Mouse (Mus musculus) forebrain, postnatal 0 days (tissue): Measurements from ENCODE around the gene Zswim1. TPM values are rescaled to one million over a fixed set of nuclear protein-coding genes. Genes with fewer than 3 reads are reported as not detected.
A peak's percentile ranks its signal among the peaks of the same experiment; 100 is the strongest.
"Not testable (repeated sequence)": the region's sequence is repeated elsewhere in the genome, so short reads cannot be mapped to it uniquely, and the experiment has no call there.

Experiments used
- ATAC-seq: fragments of 200-750 bp; cut with Nextera tagmentation; 2 replicates; pipeline ENCODE4 v1.8.0; 2017; ENCODE audit warnings: mild to moderate bottlenecking, moderate library complexity
- DNase-seq: peaks from one replicate; pipeline ENCODE4 v3.0.0-alpha.2; 2015
- H3K27ac ChIP-seq: fragments of 300-500 bp; sonication (generic); 2 replicates; pipeline ENCODE4 v1.5.1; 2014; ENCODE audit warnings: low read depth, mild to moderate bottlenecking, antibody characterized with exemption, low read length, moderate library complexity, mixed read lengths
- H3K27me3 ChIP-seq: fragments of 300-500 bp; sonication (generic); 2 replicates; pipeline ENCODE4 v1.6.1; 2014; ENCODE audit warnings: mild to moderate bottlenecking, low read length, mixed read lengths; ENCODE audit not compliant: insufficient read depth
- H3K36me3 ChIP-seq: fragments of 300-500 bp; sonication (generic); 2 replicates; pipeline ENCODE4 v1.6.1; 2014; ENCODE audit warnings: mild to moderate bottlenecking, moderate library complexity; ENCODE audit not compliant: insufficient read depth
- H3K4me1 ChIP-seq: fragments of 300-500 bp; sonication (generic); 2 replicates; pipeline ENCODE4 v1.6.1; 2014; ENCODE audit warnings: antibody characterized with exemption; ENCODE audit not compliant: insufficient read depth
- H3K4me2 ChIP-seq: fragments of 300-500 bp; sonication (generic); 2 replicates; pipeline ENCODE4 v1.6.1; 2014; ENCODE audit warnings: low read depth, mild to moderate bottlenecking, moderate library complexity
- H3K4me3 ChIP-seq: fragments of 300-500 bp; sonication (generic); 2 replicates; pipeline ENCODE4 v1.5.1; 2014; ENCODE audit warnings: low read depth, low read length, mixed read lengths
- H3K9ac ChIP-seq: fragments of 300-500 bp; sonication (generic); 2 replicates; pipeline ENCODE4 v1.6.1; 2014; ENCODE audit warnings: mild to moderate bottlenecking
- H3K9me3 ChIP-seq: fragments of 300-500 bp; sonication (generic); 2 replicates; pipeline ENCODE4 v1.6.1; 2016; ENCODE audit warnings: low read length
- CTCF ChIP-seq: sonication (generic); IDR thresholded peaks from 2 replicates; pipeline ENCODE4 v1.5.1; 2016; ENCODE audit warnings: antibody characterized with exemption, control low read depth, low read depth
- WGBS: fragments of 180-500 bp; shearing (Covaris S2); extraction: QIAGEN DNeasy Blood & Tissue Kit; methylation state at CpG from one replicate; pipeline ENCODE4 v1.1.7; 2014; 5-methylcytosine and 5-hydroxymethylcytosine counted together
- polyA plus RNA-seq: library from polyadenylated mRNA; unstranded; fragments of >200 nt; fragmentation: Nextera tagmentation; extraction: Ambion mirVana; gene quantifications from 2 replicates; pipeline ENCODE4 v1.2.1, GENCODE M21; 2015
- total RNA-seq: library from RNA; depleted of rRNA; stranded (reverse); fragments of >200 nt; gene quantifications from 2 replicates; pipeline ENCODE4 v1.2.3, GENCODE M21; 2014

The Zswim1 gene
- total and polyA plus RNA-seq, 2 experiments from 2014 or later = 18.6 to 32.6 TPM

GRCm38 (mm10) chr2:164793236-164793635, 29.2 kb upstream of the Zswim1 start:
- Histone ChIP-seq H3K4me1 (no peaks in the 10 kb centered on the region), H3K27me3 (no peaks in the 10 kb centered on the region), H3K9me3 (no peaks in the 10 kb centered on the region), H3K4me3 (no peak overlapping the region), H3K4me2 (no peak overlapping the region), H3K9ac (no peak overlapping the region), H3K27ac (no peak overlapping the region), H3K36me3 (peaks cover 62% of the 10 kb centered on the region)
- peak; percentile 73 for TF ChIP-seq CTCF
- 81% methylated on average over 3 of the region's 3 CpGs for whole genome bisulfite sequencing
- DNase-seq (no peak), ATAC-seq (peak; percentile 15; the same call in 1 of the 2 replicates)

- no peak overlapping the region for H3K4me3 ChIP-seq
- H3K36me3 ChIP-seq = peaks cover 62% of the 10 kb centered on the region
- H3K27me3 ChIP-seq = no peaks in the 10 kb centered on the region
- H3K27ac ChIP-seq = no peak overlapping the region
- TF ChIP-seq CTCF = no peak
- ATAC-seq (peak; percentile 42; the same call in 1 of the 2 replicates), DNase-seq (no peak)
- no peaks in the 10 kb centered on the region for H3K4me1 ChIP-seq
- no peak overlapping the region for H3K9ac ChIP-seq
- WGBS = 98% methylated on average over 2 of the region's 2 CpGs
- H3K9me3 ChIP-seq = no peaks in the 10 kb centered on the region
- no peak overlapping the region for H3K4me2 ChIP-seq
Measured at GRCm38 (mm10) chr2:164793772-164794171, 28.7 kb upstream of the Zswim1 start.

GRCm38 (mm10) chr2:164794293-164794692, 28.2 kb upstream of the Zswim1 start:
- ATAC-seq = peak; percentile 57
- peak; percentile 88 for DNase-seq
- TF ChIP-seq CTCF = peak; percentile 87
- 29% methylated on average over 5 of the region's 5 CpGs for WGBS
- H3K4me3 ChIP-seq = no peak overlapping the region
- H3K9me3 ChIP-seq = no peaks in the 10 kb centered on the region
- peaks cover 63% of the 10 kb centered on the region for H3K36me3 ChIP-seq
- H3K27me3 ChIP-seq = no peaks in the 10 kb centered on the region
- H3K27ac ChIP-seq = no peak overlapping the region
- no peaks in the 10 kb centered on the region for H3K4me1 ChIP-seq
- H3K4me2 ChIP-seq = no peak overlapping the region
- H3K9ac ChIP-seq = no peak overlapping the region

- ATAC-seq (no peak), DNase-seq (no peak)
- Histone ChIP-seq H3K9ac (no peak overlapping the region), H3K4me2 (no peak overlapping the region), H3K4me1 (no peaks in the 10 kb centered on the region), H3K36me3 (peaks cover 68% of the 10 kb centered on the region), H3K9me3 (no peaks in the 10 kb centered on the region), H3K27ac (no peak overlapping the region), H3K4me3 (no peak overlapping the region), H3K27me3 (no peaks in the 10 kb centered on the region)
- TF ChIP-seq CTCF = no peak
- WGBS = 84% methylated on average over 4 of the region's 4 CpGs
Measured at GRCm38 (mm10) chr2:164795868-164796267, 26.6 kb upstream of the Zswim1 start.

GRCm38 (mm10) chr2:164798554-164798953, 23.9 kb upstream of the Zswim1 start:
- not testable (repeated sequence) for ATAC-seq, H3K4me1 ChIP-seq, H3K4me2 ChIP-seq, H3K9me3 ChIP-seq, H3K27me3 ChIP-seq, DNase-seq, H3K4me3 ChIP-seq, H3K9ac ChIP-seq, H3K27ac ChIP-seq
- WGBS = 87% methylated on average over 6 of the region's 6 CpGs
- peaks cover 43% of the 10 kb centered on the region for H3K36me3 ChIP-seq
- TF ChIP-seq CTCF = peak; percentile 34; the same call in 1 of the 2 replicates

- Histone ChIP-seq H3K4me2 (no peak overlapping the region), H3K36me3 (peaks cover 33% of the 10 kb centered on the region), H3K9ac (no peak overlapping the region), H3K27me3 (no peaks in the 10 kb centered on the region), H3K4me3 (no peak overlapping the region), H3K4me1 (0 out of 2 replicates have a peak, but pooled peaks cover 4% of the 10 kb centered on the region), H3K9me3 (no peaks in the 10 kb centered on the region), H3K27ac (no peak overlapping the region)
- ATAC-seq = no peak
- WGBS = 88% methylated on average over 13 of the region's 13 CpGs
- no peak for TF ChIP-seq CTCF
- DNase-seq = no peak
Measured at GRCm38 (mm10) chr2:164800252-164801004, 22.1 kb upstream of the Zswim1 start.

GRCm38 (mm10) chr2:164803201-164803920, 19.1 kb upstream of the Zswim1 start:
- WGBS = 93% methylated on average over 16 of the region's 16 CpGs
- DNase-seq = no peak

More at GRCm38 (mm10) chr2:164803201-164803920, 19.1 kb upstream of the Zswim1 start:
- H3K4me3 ChIP-seq = peak overlapping the region; percentile 53
- TF ChIP-seq CTCF = no peak
- peaks cover 15% of the 10 kb centered on the region for H3K36me3 ChIP-seq
- H3K27me3 ChIP-seq = no peaks in the 10 kb centered on the region
- H3K9ac ChIP-seq = peak overlapping the region; percentile 66; the same call in 1 of the 2 replicates
- H3K27ac ChIP-seq = no peak overlapping the region
- H3K4me2 ChIP-seq = peak overlapping the region; percentile 60
- 0 out of 2 replicates have a peak, but pooled peaks cover 4% of the 10 kb centered on the region for H3K4me1 ChIP-seq
- no peaks in the 10 kb centered on the region for H3K9me3 ChIP-seq
- no peak for ATAC-seq
